Mouse (Mus musculus): Measurements from ENCODE around the gene Heg1. TPM values are rescaled to one million over a fixed set of nuclear protein-coding genes. Genes with fewer than 3 reads are reported as not detected.

Heg1 gene
- 10 to 100 TPM; 10.5 to 14.0 TPM for total RNA-seq (2023)

DNA sequence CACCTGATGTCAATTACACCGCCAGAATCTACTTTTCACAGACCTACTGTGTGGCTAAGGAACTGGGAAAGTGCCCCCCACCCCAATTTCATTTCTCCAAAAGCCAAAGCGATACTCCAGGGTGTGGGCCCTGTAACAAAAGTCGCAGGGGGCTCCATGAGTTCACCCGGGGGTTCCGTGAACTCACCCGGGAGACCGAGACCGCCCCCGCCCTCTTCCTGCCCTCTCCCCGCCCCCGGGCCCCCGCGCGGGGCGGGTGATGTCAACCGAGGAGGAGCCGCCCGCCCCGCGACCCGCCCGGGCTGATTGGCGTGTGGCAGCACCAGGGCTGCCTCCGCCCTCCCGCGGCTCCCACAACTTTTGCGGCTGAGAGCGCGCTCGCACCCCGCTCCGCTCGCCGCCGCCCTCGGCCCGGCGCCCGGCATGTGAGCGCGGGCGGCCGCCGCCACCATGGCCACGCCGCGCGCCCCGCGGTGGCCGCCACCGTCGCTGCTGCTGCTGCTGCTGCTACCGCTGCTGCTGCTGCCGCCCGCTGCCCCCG lies at the start of gene Heg1:
Gene Heg1, plus strand, starts transcription at position 209 of the 541 bp plus-strand sequence.

DNA sequence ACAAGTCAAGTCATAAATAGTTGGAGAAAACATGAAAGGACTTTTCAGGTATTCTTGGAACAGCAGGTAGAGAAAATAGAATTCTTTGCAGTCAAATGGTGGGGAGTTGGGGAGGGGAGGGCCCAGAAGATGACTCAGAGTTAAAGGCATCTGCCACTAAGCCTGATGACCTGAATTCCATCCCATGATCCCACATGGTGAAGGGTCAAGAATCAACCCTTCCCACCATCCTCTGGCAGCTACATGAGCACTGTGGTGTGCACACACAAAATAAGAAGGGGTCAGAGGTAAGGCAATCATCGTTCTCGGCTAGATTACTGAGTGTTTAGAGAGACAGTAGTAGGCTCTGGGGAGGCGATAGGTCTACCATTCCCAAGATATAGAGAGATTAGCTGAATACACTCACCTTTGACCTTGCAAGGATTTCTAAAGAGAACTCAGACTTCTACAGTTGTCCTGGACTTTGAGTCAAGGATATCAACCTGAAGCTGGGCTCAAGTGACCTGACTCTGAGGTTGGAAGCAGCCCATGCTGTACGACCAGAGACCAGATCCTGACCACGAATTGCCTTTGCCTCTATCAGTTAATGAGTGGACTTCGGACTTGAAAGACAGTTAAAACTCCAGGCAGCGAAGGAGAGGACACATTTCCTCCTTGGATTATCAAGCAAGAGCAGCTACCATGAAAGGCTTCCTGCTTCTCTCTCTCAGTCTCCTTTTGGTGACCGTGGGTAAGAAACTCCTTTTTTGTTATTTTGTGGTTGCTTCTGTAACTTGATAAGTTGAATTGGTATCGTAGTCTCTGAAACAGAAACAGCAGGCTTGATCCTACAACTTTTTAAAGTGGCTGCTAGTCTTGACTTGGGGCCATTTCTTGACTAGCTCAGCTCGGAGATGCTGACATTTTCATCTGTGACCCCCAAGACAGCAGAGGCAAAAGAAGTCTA lies 109.9 kb downstream of the Heg1 start, which contains the start of gene Muc13:
Gene Muc13, plus strand, starts transcription at position 192 of the 946 bp plus-strand sequence.

Other genes starting within 250 kb of the Heg1 start
- gene Slc12a8, start 167.0 kb upstream of the Heg1 start, total RNA-seq (2023): under 1 TPM in 1 of 2 experiments, not detected in 1; 0.35 TPM
- under 1 TPM; 0.75 to 0.96 TPM for gene Muc13, start 109.7 kb downstream of the Heg1 start, total RNA-seq (2023)
- gene Itgb5, start 145.3 kb downstream of the Heg1 start, total RNA-seq (2023): 1 to 10 TPM; 7.3 to 9.7 TPM